8 mouse cellular contexts compared by ENCODE assay signal in genomic region chr3:95950763-95951551, GRCm38 (mm10). TPM values are rescaled to one million over a fixed set of nuclear protein-coding genes. Genes with fewer than 3 reads are reported as not detected.
DNase-seq lines count a peak whose midpoint lies in the region; ATAC-seq and TF ChIP-seq lines count a peak whose summit lies in the region.

No protein-coding gene starts in this region.

- H3K4me3 ChIP-seq in G1E (ENCODE audit: low read depth, low read length), result peak overlapping the region; percentile 71
- H3K4me3 ChIP-seq in forebrain, embryonic 16.5 days (replicated peaks; ENCODE audit: low read length), result peak overlapping the region; percentile 66
- H3K4me3 ChIP-seq in lung, embryonic 15.5 days, result peak overlapping the region; percentile 63

- peaks cover 27% of the 10 kb centered on the region for H3K4me1 ChIP-seq in G1E (ENCODE audit: insufficient read depth, low read depth, low read length)
- peaks cover 11% of the 10 kb centered on the region for H3K4me1 ChIP-seq in forebrain, embryonic 16.5 days (replicated peaks; ENCODE audit: control insufficient read depth, insufficient read depth, low read length)
- 0 out of 2 replicates have a peak, but pooled peaks cover 6% of the 10 kb centered on the region for H3K4me1 ChIP-seq in lung, embryonic 15.5 days

- DNase-seq in G1E (ENCODE audit: low spot score), result peak; percentile 57
- peak; percentile 92 to 94 for DNase-seq in cerebellum, adult 18-20 months
- DNase-seq in heart, postnatal 36 days, result peak; percentile 91 to 96
- peak; percentile 90 to 93 for DNase-seq in layer of hippocampus, adult 8-10 months (ENCODE audit: low spot score in 2 of 2)
- DNase-seq in ovary, adult 18-20 months (ENCODE audit: low spot score), result peak; percentile 74
- peak; percentile 93 for DNase-seq in thymus, postnatal 0 days (ENCODE audit: low spot score)

- peak overlapping the region; percentile 78 for H3K4me2 ChIP-seq in forebrain, embryonic 16.5 days (ENCODE audit: low read length)
- peak overlapping the region; percentile 87 for H3K4me2 ChIP-seq in lung, embryonic 15.5 days

- 1% methylated on average over 49 of the region's 49 CpGs for WGBS in forebrain, embryonic 16.5 days
- WGBS in lung, embryonic 15.5 days, result 1% methylated on average over 49 of the region's 49 CpGs

- peak overlapping the region; percentile 81 for H3K9ac ChIP-seq in forebrain, embryonic 16.5 days (replicated peaks; ENCODE audit: low read depth, low read length)
- H3K9ac ChIP-seq in lung, embryonic 15.5 days, result peak overlapping the region; percentile 57

- ATAC-seq in G1E (ENCODE audit: extremely low read depth, insufficient number of reproducible peaks, low FRiP score, poor library complexity, severe bottlenecking), result peak; percentile 72
- ATAC-seq in forebrain, embryonic 16.5 days, result peak; percentile 97
- peak; percentile 93 for ATAC-seq in lung, embryonic 15.5 days (ENCODE audit: borderline replicate concordance, extremely low read depth, low FRiP score, low TSS enrichment)

- peak overlapping the region; percentile 99 for H3K27ac ChIP-seq in forebrain, embryonic 16.5 days (ENCODE audit: low read length)
- peak overlapping the region; percentile 95 for H3K27ac ChIP-seq in lung, embryonic 15.5 days

- H3K9me3 ChIP-seq in G1E (replicated peaks), result 0 out of 2 replicates have a peak, but pooled peaks cover 4% of the 10 kb centered on the region
- H3K9me3 ChIP-seq in forebrain, embryonic 16.5 days (ENCODE audit: control insufficient read depth, low read length), result no peaks in the 10 kb centered on the region
- H3K9me3 ChIP-seq in lung, embryonic 15.5 days, result no peaks in the 10 kb centered on the region

- H3K27me3 ChIP-seq in G1E (ENCODE audit: insufficient read depth, low read length), result no peaks in the 10 kb centered on the region
- no peaks in the 10 kb centered on the region for H3K27me3 ChIP-seq in forebrain, embryonic 16.5 days (replicated peaks; ENCODE audit: control insufficient read depth, insufficient read depth, low read length)
- H3K27me3 ChIP-seq in lung, embryonic 15.5 days, result no peaks in the 10 kb centered on the region

- no peak for TF ChIP-seq CTCF in G1E (IDR thresholded peaks at IDR 0.05; ENCODE audit: low read depth, low read length)

- intact Hi-C loops in heart, postnatal 36 days (cut with DNase I), result no loop called here

- H3K36me3 ChIP-seq in G1E (replicated peaks), result peaks cover 35% of the 10 kb centered on the region
- no peaks in the 10 kb centered on the region; the same call in 1 of the 2 replicates for H3K36me3 ChIP-seq in forebrain, embryonic 16.5 days (ENCODE audit: control insufficient read depth, insufficient read depth)
- H3K36me3 ChIP-seq in lung, embryonic 15.5 days, result peaks cover 13% of the 10 kb centered on the region

RNA-seq across cellular contexts. Expression of gene Anp32e, which starts 21.9 kb away (rescaled TPM):
- total RNA-seq in G1E (2014; fragmentation: Nextera tagmentation), result 94.7 and 114 TPM in 2 replicates
- 91.8 and 180 TPM in 2 replicates for total RNA-seq in G1E (2017)
- polyA plus RNA-seq in G1E (2012), result 210 and 405 TPM in 2 replicates
- 185 and 205 TPM in 2 replicates for polyA plus RNA-seq in forebrain, embryonic 16.5 days (2015; fragmentation: Nextera tagmentation; extraction: Ambion mirVana)
- total RNA-seq in heart, postnatal 36 days (2021), result 10 to 100 TPM; 82.7 to 85.9 TPM
- 10 to 100 TPM; 68.6 to 95.5 (median 95.0) TPM for total RNA-seq in layer of hippocampus, adult 8-10 months (2022)
- 222 and 233 TPM in 2 replicates for polyA plus RNA-seq in lung, embryonic 15.5 days (2015; fragmentation: Nextera tagmentation; extraction: Ambion mirVana)
- polyA plus RNA-seq in thymus, postnatal 0 days (2015; fragmentation: Nextera tagmentation; extraction: Ambion mirVana), result 463 and 541 TPM in 2 replicates

RNA-seq across cellular contexts. Expression of gene Plekho1, which starts 44.8 kb away (rescaled TPM):
- total RNA-seq in G1E (2014; fragmentation: Nextera tagmentation) (9.7 and 23.3 TPM in 2 replicates), G1E (2017) (4.2 and 5.7 TPM in 2 replicates)
- polyA plus RNA-seq in G1E (2012), result 10.9 and 14.1 TPM in 2 replicates
- 71.4 and 74.9 TPM in 2 replicates for polyA plus RNA-seq in forebrain, embryonic 16.5 days (2015; fragmentation: Nextera tagmentation; extraction: Ambion mirVana)
- 10 to 100 TPM; 73.4 to 81.1 TPM for total RNA-seq in heart, postnatal 36 days (2021)
- 10 to 100 TPM; 42.0 to 70.1 (median 52.4) TPM for total RNA-seq in layer of hippocampus, adult 8-10 months (2022)
- polyA plus RNA-seq in lung, embryonic 15.5 days (2015; fragmentation: Nextera tagmentation; extraction: Ambion mirVana), result 36.0 and 38.2 TPM in 2 replicates
- 36.8 and 37.0 TPM in 2 replicates for polyA plus RNA-seq in thymus, postnatal 0 days (2015; fragmentation: Nextera tagmentation; extraction: Ambion mirVana)

RNA-seq across cellular contexts. Expression of gene Car14, which starts 46.5 kb away (rescaled TPM):
- total RNA-seq in G1E (2014; fragmentation: Nextera tagmentation), result not detected in 2 replicates
- total RNA-seq in G1E (2017), result 0.11 TPM in 1 of 2 replicates, not detected in the other
- polyA plus RNA-seq in G1E (2012), result not detected in 2 replicates
- 9.4 and 10.2 TPM in 2 replicates for polyA plus RNA-seq in forebrain, embryonic 16.5 days (2015; fragmentation: Nextera tagmentation; extraction: Ambion mirVana)
- total RNA-seq in heart, postnatal 36 days (2021), result 100 to 1,000 TPM; 152 to 202 TPM
- total RNA-seq in layer of hippocampus, adult 8-10 months (2022), result 10 to 100 TPM in 3 of 4 experiments, 1 to 10 TPM in 1; 9.8 to 14.4 (median 11.1) TPM
- polyA plus RNA-seq in lung, embryonic 15.5 days (2015; fragmentation: Nextera tagmentation; extraction: Ambion mirVana), result 11.6 and 11.9 TPM in 2 replicates
- polyA plus RNA-seq in thymus, postnatal 0 days (2015; fragmentation: Nextera tagmentation; extraction: Ambion mirVana), result 1.8 and 2.2 TPM in 2 replicates

RNA-seq across cellular contexts. Expression of gene Aph1a, which starts 57.2 kb away (rescaled TPM):
- total RNA-seq in G1E (2014; fragmentation: Nextera tagmentation) (27.5 and 35.0 TPM in 2 replicates), G1E (2017) (26.5 and 27.5 TPM in 2 replicates)
- polyA plus RNA-seq in G1E (2012), result 90.6 and 102 TPM in 2 replicates
- 35.6 and 35.9 TPM in 2 replicates for polyA plus RNA-seq in forebrain, embryonic 16.5 days (2015; fragmentation: Nextera tagmentation; extraction: Ambion mirVana)
- total RNA-seq in heart, postnatal 36 days (2021), result 100 to 1,000 TPM; 114 to 122 TPM
- 10 to 100 TPM; 53.9 to 75.7 (median 70.1) TPM for total RNA-seq in layer of hippocampus, adult 8-10 months (2022)
- 37.9 and 47.4 TPM in 2 replicates for polyA plus RNA-seq in lung, embryonic 15.5 days (2015; fragmentation: Nextera tagmentation; extraction: Ambion mirVana)
- 27.8 and 32.4 TPM in 2 replicates for polyA plus RNA-seq in thymus, postnatal 0 days (2015; fragmentation: Nextera tagmentation; extraction: Ambion mirVana)

RNA-seq across cellular contexts. Expression of gene BC028528, which starts 59.2 kb away (rescaled TPM):
- total RNA-seq in G1E (2014; fragmentation: Nextera tagmentation) (1.6 and 3.9 TPM in 2 replicates), G1E (2017) (7.5 and 9.3 TPM in 2 replicates)
- polyA plus RNA-seq in G1E (2012), result not detected in 2 replicates
- 13.8 and 14.4 TPM in 2 replicates for polyA plus RNA-seq in forebrain, embryonic 16.5 days (2015; fragmentation: Nextera tagmentation; extraction: Ambion mirVana)
- total RNA-seq in heart, postnatal 36 days (2021), result 10 to 100 TPM; 11.4 to 11.7 TPM
- total RNA-seq in layer of hippocampus, adult 8-10 months (2022), result 10 to 100 TPM in 1 of 4 experiments, 1 to 10 TPM in 3; 2.9 to 11.2 (median 5.9) TPM
- 69.8 and 76.9 TPM in 2 replicates for polyA plus RNA-seq in lung, embryonic 15.5 days (2015; fragmentation: Nextera tagmentation; extraction: Ambion mirVana)
- polyA plus RNA-seq in thymus, postnatal 0 days (2015; fragmentation: Nextera tagmentation; extraction: Ambion mirVana), result 15.9 and 17.7 TPM in 2 replicates

Comparison
In these comparisons a context has a peak if more than half of its experiments do, and no peak if none do; other contexts are left out.
1. Peak in every context shown above with its lines: DNase-seq, ATAC-seq, H3K4me3 ChIP-seq and H3K27ac ChIP-seq.